Mouse (Mus musculus): ENCODE data around the gene Itgal. TPM values are rescaled to one million over a fixed set of nuclear protein-coding genes. Genes with fewer than 3 reads are reported as not detected.

The Itgal gene
- 433 TPM for polyA plus RNA-seq (2017; shearing (Covaris generic))

GRCm38 (mm10) chr7:127296098-127296497 lies at the start of gene Itgal:
Itgal (plus strand) TSS chr7:127296260.

GRCm38 (mm10) chr7:127260309-127261111 lies 35.5 kb upstream of the Itgal start, which contains the start of gene Dctpp1:
Dctpp1 (minus strand) TSS chr7:127260709.

GRCm38 (mm10) chr7:127273925-127274789 lies 21.9 kb upstream of the Itgal start, which contains the start of gene Sephs2:
Sephs2 (minus strand) TSS chr7:127274055.

GRCm38 (mm10) chr7:127345512-127346325 lies 49.7 kb downstream of the Itgal start, which contains the start of gene Zfp768:
Zfp768 (minus strand) TSS chr7:127345589.

GRCm38 (mm10) chr7:127375271-127376245 lies 79.5 kb downstream of the Itgal start, which contains the start of gene Zfp747:
Zfp747 (minus strand) TSS chr7:127376050.

Other genes starting within 250 kb of the Itgal start
- gene Zg16, start 208.9 kb upstream of the Itgal start, polyA plus RNA-seq (2017; shearing (Covaris generic)) = not detected
- 389 TPM for gene AI467606, start 204.9 kb upstream of the Itgal start, polyA plus RNA-seq (2017; shearing (Covaris generic))
- 19.1 TPM for gene Qprt, start 174.0 kb upstream of the Itgal start, polyA plus RNA-seq (2017; shearing (Covaris generic))
- 101 TPM for gene Spn, start 158.4 kb upstream of the Itgal start, polyA plus RNA-seq (2017; shearing (Covaris generic))
- 80.9 TPM for gene Cd2bp2, start 100.2 kb upstream of the Itgal start, polyA plus RNA-seq (2017; shearing (Covaris generic))
- 12.2 TPM for gene Tbc1d10b, start 87.8 kb upstream of the Itgal start, polyA plus RNA-seq (2017; shearing (Covaris generic))
- gene Mylpf, start 87.4 kb upstream of the Itgal start, polyA plus RNA-seq (2017; shearing (Covaris generic)) = 20.7 TPM
- 20.7 TPM for gene Zfp553, start 63.2 kb upstream of the Itgal start, polyA plus RNA-seq (2017; shearing (Covaris generic))
- 488 TPM for gene Sept1, start 63.1 kb upstream of the Itgal start, polyA plus RNA-seq (2017; shearing (Covaris generic))
- gene Zfp771, start 52.0 kb upstream of the Itgal start, polyA plus RNA-seq (2017; shearing (Covaris generic)) = 0.43 TPM
- gene Dctpp1, start 35.6 kb upstream of the Itgal start, polyA plus RNA-seq (2017; shearing (Covaris generic)) = 48.1 TPM
- gene Sephs2, start 22.2 kb upstream of the Itgal start, polyA plus RNA-seq (2017; shearing (Covaris generic)) = 22.3 TPM
- 0.34 TPM for gene Zfp768, start 49.3 kb downstream of the Itgal start, polyA plus RNA-seq (2017; shearing (Covaris generic))
- gene Zfp747, start 79.8 kb downstream of the Itgal start, polyA plus RNA-seq (2017; shearing (Covaris generic)) = 18.2 TPM
- 7.5 TPM for gene 9130019O22Rik, start 90.9 kb downstream of the Itgal start, polyA plus RNA-seq (2017; shearing (Covaris generic))
- 6.0 TPM for gene E430018J23Rik, start 97.4 kb downstream of the Itgal start, polyA plus RNA-seq (2017; shearing (Covaris generic))
- gene Zfp764, start 110.6 kb downstream of the Itgal start, polyA plus RNA-seq (2017; shearing (Covaris generic)) = 12.8 TPM
- 40.2 TPM for gene Zfp688, start 125.8 kb downstream of the Itgal start, polyA plus RNA-seq (2017; shearing (Covaris generic))
- 8.9 TPM for gene Zfp689, start 152.9 kb downstream of the Itgal start, polyA plus RNA-seq (2017; shearing (Covaris generic))
- gene Prr14, start 163.4 kb downstream of the Itgal start, polyA plus RNA-seq (2017; shearing (Covaris generic)) = 145 TPM
- gene Fbrs, start 182.9 kb downstream of the Itgal start, polyA plus RNA-seq (2017; shearing (Covaris generic)) = 12.4 TPM
- 92.7 TPM for gene Srcap, start 215.7 kb downstream of the Itgal start, polyA plus RNA-seq (2017; shearing (Covaris generic))
- gene Gm42715, start 223.3 kb downstream of the Itgal start, polyA plus RNA-seq (2017; shearing (Covaris generic)) = 9.3 TPM